ENCODE assay signal across 40 mouse cellular contexts in the genomic region with DNA sequence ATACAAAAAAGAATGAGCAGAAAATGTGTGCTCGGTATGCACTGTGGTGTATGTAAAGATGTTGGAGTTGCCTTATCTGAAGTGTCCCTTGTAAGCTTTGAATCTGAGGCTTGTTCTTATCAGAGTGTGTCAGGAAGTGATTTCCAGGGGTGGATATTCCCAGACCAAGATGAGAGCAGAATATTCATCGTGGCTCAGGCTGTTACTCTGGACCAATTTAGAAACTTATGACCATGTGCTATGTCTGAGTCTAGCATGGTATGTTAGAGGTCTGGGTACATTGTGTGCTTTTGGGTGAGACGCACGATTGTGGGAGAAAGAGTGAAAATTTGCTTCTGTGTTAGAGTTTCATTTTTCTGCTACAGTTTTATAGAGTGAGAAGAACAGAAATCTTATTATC. TPM values are rescaled to one million over a fixed set of nuclear protein-coding genes. Genes with fewer than 3 reads are reported as not detected.
"Had no signal": no experiment of that assay in that cellular context is flagged by ENCODE, and none has a peak within 500 bp of the region (broad histone marks: within the 10 kb centered on the region; RNA-seq: fewer than 3 reads in every experiment).

No protein-coding gene starts in this region.

RNA-seq across cellular contexts. Expression of gene Olfr1270, which starts 33.2 kb away (rescaled TPM):
- total RNA-seq: left cerebral cortex, postnatal 10 days; left cerebral cortex, postnatal 14 days; left cerebral cortex, postnatal 25 days; left cerebral cortex, postnatal 36 days; left cerebral cortex, postnatal 4 days; liver, adult 2 months; megakaryocyte progenitor cell, adult 5-6 weeks; megakaryocyte, adult 5-6 weeks; megakaryocyte-erythroid progenitor cell, adult 5-6 weeks; midbrain, postnatal 0 days; monocyte, adult 5-6 weeks had no signal
- polyA plus RNA-seq: limb, embryonic 10.5 days; limb, embryonic 11.5 days; limb, embryonic 12.5 days; limb, embryonic 13.5 days; limb, embryonic 14.5 days; limb, embryonic 15.5 days; liver, adult 2 months; liver, embryonic 11.5 days; liver, embryonic 12.5 days; liver, embryonic 13.5 days; liver, embryonic 14.5 days; liver, embryonic 15.5 days; liver, embryonic 16.5 days; liver, postnatal 0 days; lung, adult 2 months; lung, embryonic 14.5 days; lung, embryonic 15.5 days; lung, embryonic 16.5 days; lung, postnatal 0 days; macrophage; midbrain, embryonic 10.5 days; midbrain, embryonic 11.5 days; midbrain, embryonic 12.5 days; midbrain, embryonic 13.5 days; midbrain, embryonic 14.5 days; midbrain, embryonic 15.5 days; midbrain, embryonic 16.5 days; midbrain, postnatal 0 days; myocyte; neural tube, embryonic 11.5 days; neural tube, embryonic 12.5 days had no signal

RNA-seq across cellular contexts. Expression of gene Olfr1506, which starts 38.2 kb away (rescaled TPM):
- total RNA-seq: left cerebral cortex, postnatal 14 days; left cerebral cortex, postnatal 36 days; liver, adult 2 months; megakaryocyte progenitor cell, adult 5-6 weeks; megakaryocyte-erythroid progenitor cell, adult 5-6 weeks; midbrain, postnatal 0 days; monocyte, adult 5-6 weeks had no signal
- polyA plus RNA-seq: limb, embryonic 11.5 days; limb, embryonic 12.5 days; limb, embryonic 13.5 days; limb, embryonic 14.5 days; limb, embryonic 15.5 days; liver, adult 2 months; liver, embryonic 11.5 days; liver, embryonic 12.5 days; liver, embryonic 13.5 days; liver, embryonic 14.5 days; liver, embryonic 15.5 days; liver, postnatal 0 days; lung, adult 2 months; lung, embryonic 14.5 days; lung, embryonic 15.5 days; lung, embryonic 16.5 days; lung, postnatal 0 days; macrophage; midbrain, embryonic 10.5 days; midbrain, embryonic 11.5 days; midbrain, embryonic 12.5 days; midbrain, embryonic 13.5 days; midbrain, embryonic 14.5 days; midbrain, embryonic 15.5 days; midbrain, embryonic 16.5 days; midbrain, postnatal 0 days; myocyte; neural tube, embryonic 11.5 days; neural tube, embryonic 12.5 days had no signal

RNA-seq across cellular contexts. Expression of gene Olfr32, which starts 44.0 kb away (rescaled TPM):
- total RNA-seq: left cerebral cortex, postnatal 10 days; left cerebral cortex, postnatal 14 days; left cerebral cortex, postnatal 25 days; left cerebral cortex, postnatal 36 days; left cerebral cortex, postnatal 4 days; liver, adult 2 months; megakaryocyte progenitor cell, adult 5-6 weeks; megakaryocyte, adult 5-6 weeks; megakaryocyte-erythroid progenitor cell, adult 5-6 weeks; midbrain, postnatal 0 days; monocyte, adult 5-6 weeks had no signal
- polyA plus RNA-seq: limb, embryonic 10.5 days; limb, embryonic 11.5 days; limb, embryonic 12.5 days; limb, embryonic 13.5 days; limb, embryonic 14.5 days; limb, embryonic 15.5 days; liver, adult 2 months; liver, embryonic 11.5 days; liver, embryonic 12.5 days; liver, embryonic 13.5 days; liver, embryonic 14.5 days; liver, embryonic 15.5 days; liver, embryonic 16.5 days; liver, postnatal 0 days; lung, adult 2 months; lung, embryonic 14.5 days; lung, embryonic 15.5 days; lung, embryonic 16.5 days; lung, postnatal 0 days; macrophage; midbrain, embryonic 10.5 days; midbrain, embryonic 11.5 days; midbrain, embryonic 12.5 days; midbrain, embryonic 13.5 days; midbrain, embryonic 15.5 days; midbrain, embryonic 16.5 days; midbrain, postnatal 0 days; myocyte; neural tube, embryonic 12.5 days had no signal
